Mouse (Mus musculus): ENCODE measurements at regions not wholly inside any gene's neighbourhood (a gene's known extent, or its start where the extent isn't known, plus 50 kb on each side); places are given as distances from the start of the nearest gene placed in this dataset.

DNA sequence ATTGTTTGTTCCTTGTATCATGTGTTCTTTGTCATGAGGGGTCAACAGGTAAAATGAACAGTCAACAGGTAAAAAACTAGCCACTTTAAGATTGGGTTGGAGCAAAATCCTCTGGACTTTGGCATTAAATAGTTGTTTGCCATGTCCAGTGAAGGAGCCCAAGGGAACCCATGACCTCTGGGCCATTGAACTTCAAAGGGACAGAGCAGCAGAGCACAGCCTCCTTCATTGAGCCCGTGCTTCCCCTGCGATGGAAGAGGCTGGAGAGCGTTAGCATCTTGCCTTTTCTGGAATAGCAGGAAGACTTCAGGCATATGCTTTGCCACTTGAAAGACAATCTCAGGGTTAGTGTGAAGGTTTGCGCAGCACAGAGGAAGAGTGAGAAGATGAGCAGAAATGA, 320.4 kb upstream of the Id2 start:
- WGBS: 71% methylated on average over 4 of the region's 4 CpGs
- no peak overlapping the region for H3K4me3 ChIP-seq
- H3K27me3 ChIP-seq: 0 out of 2 replicates have a peak, but pooled peaks cover 4% of the 10 kb centered on the region
- H3K27ac ChIP-seq: no peak overlapping the region
- no peaks in the 10 kb centered on the region for H3K36me3 ChIP-seq
- H3K9me3 ChIP-seq: no peaks in the 10 kb centered on the region; the same call in 1 of the 2 replicates
- H3K4me1 ChIP-seq: peaks cover 15% of the 10 kb centered on the region
- no peak overlapping the region for H3K4me2 ChIP-seq (replicated peaks)
- no peak overlapping the region for H3K9ac ChIP-seq
- ATAC-seq (ENCODE audit: low FRiP score, low read depth): no peak

- no peak overlapping the region for H3K9ac ChIP-seq
- no peak overlapping the region for H3K4me3 ChIP-seq
- H3K27me3 ChIP-seq: 0 out of 2 replicates have a peak, but pooled peaks cover 4% of the 10 kb centered on the region
- 79% methylated on average over 3 of the region's 3 CpGs for WGBS
- no peaks in the 10 kb centered on the region for H3K36me3 ChIP-seq
- H3K9me3 ChIP-seq: no peaks in the 10 kb centered on the region; the same call in 1 of the 2 replicates
- no peak overlapping the region for H3K27ac ChIP-seq
- ATAC-seq (ENCODE audit: low FRiP score, low read depth): no peak
- peaks cover 16% of the 10 kb centered on the region for H3K4me1 ChIP-seq
- H3K4me2 ChIP-seq (replicated peaks): no peak overlapping the region
These were observed 319.6 kb upstream of the Id2 start for GRCm38 (mm10) chr12:25416571-25416970.

GRCm38 (mm10) chr12:25415641-25416040, 318.7 kb upstream of the Id2 start:
- H3K9ac ChIP-seq: no peak overlapping the region
- no peak for ATAC-seq (ENCODE audit: low FRiP score, low read depth)
- peaks cover 16% of the 10 kb centered on the region for H3K4me1 ChIP-seq
- H3K4me3 ChIP-seq: no peak overlapping the region
- H3K9me3 ChIP-seq: no peaks in the 10 kb centered on the region; the same call in 1 of the 2 replicates
- 0 out of 2 replicates have a peak, but pooled peaks cover 4% of the 10 kb centered on the region for H3K27me3 ChIP-seq
- no peak overlapping the region for H3K4me2 ChIP-seq (replicated peaks)
- 44% methylated on average over 3 of the region's 3 CpGs for WGBS
- H3K27ac ChIP-seq: no peak overlapping the region
- no peaks in the 10 kb centered on the region for H3K36me3 ChIP-seq

GRCm38 (mm10) chr12:25415232-25415631, 318.3 kb upstream of the Id2 start:
- H3K36me3 ChIP-seq: no peaks in the 10 kb centered on the region
- no peak for ATAC-seq (ENCODE audit: low FRiP score, low read depth)
- no peak overlapping the region for H3K4me2 ChIP-seq (replicated peaks)
- H3K9ac ChIP-seq: no peak overlapping the region
- no peaks in the 10 kb centered on the region; the same call in 1 of the 2 replicates for H3K9me3 ChIP-seq
- H3K4me1 ChIP-seq: peaks cover 16% of the 10 kb centered on the region
- WGBS: 35% methylated on average over 2 of the region's 2 CpGs
- 0 out of 2 replicates have a peak, but pooled peaks cover 4% of the 10 kb centered on the region for H3K27me3 ChIP-seq
- no peak overlapping the region for H3K4me3 ChIP-seq
- no peak overlapping the region for H3K27ac ChIP-seq

GRCm38 (mm10) chr12:25407301-25407700, 310.4 kb upstream of the Id2 start:
- Histone ChIP-seq H3K4me3 (no peak overlapping the region), H3K9ac (no peak overlapping the region), H3K27ac (no peak overlapping the region), H3K4me1 (peaks cover 5% of the 10 kb centered on the region; the same call in 1 of the 2 replicates), H3K36me3 (no peaks in the 10 kb centered on the region), H3K9me3 (no peaks in the 10 kb centered on the region), H3K27me3 (no peaks in the 10 kb centered on the region), H3K4me2 (replicated peaks) (no peak overlapping the region)
- 97% methylated on average over 2 of the region's 2 CpGs for WGBS
- no peak for ATAC-seq (ENCODE audit: low FRiP score, low read depth)

- no peaks in the 10 kb centered on the region for H3K36me3 ChIP-seq
- H3K9me3 ChIP-seq: no peaks in the 10 kb centered on the region
- H3K9ac ChIP-seq: no peak overlapping the region
- no peak overlapping the region for H3K4me2 ChIP-seq (replicated peaks)
- no peak overlapping the region for H3K27ac ChIP-seq
- no peak overlapping the region for H3K4me3 ChIP-seq
- no peaks in the 10 kb centered on the region for H3K27me3 ChIP-seq
- 89% methylated on average over 5 of the region's 5 CpGs for WGBS
- no peaks in the 10 kb centered on the region for H3K4me1 ChIP-seq
- no peak for ATAC-seq (ENCODE audit: low FRiP score, low read depth)
These were observed 303.4 kb upstream of the Id2 start for GRCm38 (mm10) chr12:25400326-25400725.

DNA sequence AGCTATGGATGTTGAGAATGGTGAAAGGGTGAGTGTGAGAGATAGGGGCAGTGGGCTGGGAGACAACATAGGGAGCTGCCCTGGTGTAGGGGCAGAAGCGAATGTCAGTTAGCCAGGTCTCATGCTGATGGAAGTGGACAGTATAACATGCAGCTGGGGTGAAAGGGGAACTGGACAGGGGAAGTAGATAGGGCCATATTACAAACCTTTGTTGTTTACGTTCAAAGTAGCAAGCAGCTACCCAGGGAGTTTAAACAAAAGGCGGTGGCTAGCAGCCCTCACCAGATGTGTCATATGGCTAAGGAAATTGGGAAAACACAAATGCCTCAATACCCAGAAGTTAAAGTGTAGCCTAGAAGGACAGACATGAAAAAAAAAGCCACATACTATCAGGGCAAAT, 301.8 kb upstream of the Id2 start:
- no peaks in the 10 kb centered on the region for H3K36me3 ChIP-seq
- H3K4me1 ChIP-seq: no peaks in the 10 kb centered on the region
- ATAC-seq (ENCODE audit: low FRiP score, low read depth): no peak
- no peaks in the 10 kb centered on the region for H3K27me3 ChIP-seq
- no peaks in the 10 kb centered on the region for H3K9me3 ChIP-seq
- H3K27ac ChIP-seq: no peak overlapping the region
- no peak overlapping the region for H3K4me3 ChIP-seq
- H3K4me2 ChIP-seq (replicated peaks): no peak overlapping the region
- no peak overlapping the region for H3K9ac ChIP-seq
- WGBS: 83% methylated on average over 3 of the region's 3 CpGs

DNA sequence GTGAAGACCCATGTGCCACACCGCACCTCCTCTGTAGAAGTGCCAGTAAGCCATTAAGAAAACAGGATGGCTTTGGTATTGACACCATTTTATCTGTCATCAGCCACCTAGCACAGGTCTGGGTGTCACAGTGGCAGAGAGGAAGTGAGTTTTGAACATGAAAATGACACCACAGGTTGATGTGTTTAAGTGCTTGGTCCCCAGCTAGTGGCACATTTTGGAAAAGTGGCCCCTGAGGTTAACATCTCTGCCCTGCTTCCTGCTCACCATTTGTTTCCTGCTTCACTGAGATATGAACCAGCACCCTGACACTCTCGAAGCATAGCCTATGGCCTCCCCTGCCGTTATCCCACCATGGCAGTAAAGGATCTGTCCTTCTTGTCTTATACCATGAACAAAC, 297.4 kb upstream of the Id2 start:
- no peaks in the 10 kb centered on the region for H3K9me3 ChIP-seq
- ATAC-seq (ENCODE audit: low FRiP score, low read depth): no peak
- 92% methylated on average over 3 of the region's 3 CpGs for WGBS
- H3K27me3 ChIP-seq: no peaks in the 10 kb centered on the region
- H3K4me2 ChIP-seq (replicated peaks): no peak overlapping the region
- no peak overlapping the region for H3K27ac ChIP-seq
- H3K9ac ChIP-seq: no peak overlapping the region
- no peaks in the 10 kb centered on the region for H3K36me3 ChIP-seq
- no peaks in the 10 kb centered on the region for H3K4me1 ChIP-seq
- no peak overlapping the region for H3K4me3 ChIP-seq

DNA sequence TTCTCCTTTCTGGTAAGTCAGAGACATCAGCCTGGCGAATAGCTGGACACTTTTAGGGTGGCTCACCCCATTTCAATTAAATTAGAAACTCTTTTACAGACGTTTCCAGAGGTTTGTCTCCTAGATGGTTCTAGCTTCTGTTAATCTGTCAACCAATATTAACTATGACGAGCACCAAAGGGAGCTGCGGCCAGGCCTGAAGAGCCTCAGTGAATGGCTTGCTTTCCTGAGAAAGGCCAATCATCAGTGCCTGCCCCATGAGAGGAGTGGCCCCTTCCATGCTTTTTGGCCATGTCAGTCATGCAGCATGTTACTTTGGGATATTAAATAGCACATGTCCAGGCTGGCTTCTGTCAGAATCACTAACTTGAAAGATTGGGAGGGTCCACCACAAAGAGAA, 296.6 kb upstream of the Id2 start:
- 82% methylated on average over 4 of the region's 4 CpGs for WGBS
- Histone ChIP-seq H3K27ac (no peak overlapping the region), H3K36me3 (no peaks in the 10 kb centered on the region), H3K9me3 (no peaks in the 10 kb centered on the region), H3K4me1 (no peaks in the 10 kb centered on the region), H3K9ac (no peak overlapping the region), H3K27me3 (no peaks in the 10 kb centered on the region), H3K4me3 (no peak overlapping the region), H3K4me2 (replicated peaks) (no peak overlapping the region)
- ATAC-seq (ENCODE audit: low FRiP score, low read depth): no peak

DNA sequence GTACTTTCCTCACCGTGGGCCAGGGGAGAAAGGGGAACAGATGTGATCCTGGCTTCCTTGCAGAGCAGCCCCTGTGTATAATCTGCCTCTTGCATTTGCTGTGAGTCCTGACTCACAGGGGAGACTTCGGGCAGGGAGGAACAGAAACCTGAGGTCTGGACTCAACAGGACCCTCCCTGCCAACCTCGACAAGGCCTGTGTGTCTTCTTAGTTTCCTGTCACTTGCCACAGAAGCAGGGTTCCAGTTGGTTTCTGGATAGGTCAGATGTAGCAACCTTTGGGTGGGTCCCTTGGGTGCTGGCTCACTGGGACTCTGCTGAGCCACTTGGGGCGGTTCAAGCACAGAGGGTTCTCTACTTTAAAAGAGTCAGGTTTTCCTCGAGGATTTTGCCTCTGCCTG, 292.3 kb upstream of the Id2 start:
- Histone ChIP-seq H3K9me3 (no peaks in the 10 kb centered on the region), H3K9ac (no peak overlapping the region), H3K27ac (no peak overlapping the region), H3K27me3 (no peaks in the 10 kb centered on the region), H3K4me1 (no peaks in the 10 kb centered on the region), H3K4me2 (replicated peaks) (no peak overlapping the region), H3K36me3 (no peaks in the 10 kb centered on the region), H3K4me3 (no peak overlapping the region)
- no peak for ATAC-seq (ENCODE audit: low FRiP score, low read depth)
- 64% methylated on average over 5 of the region's 5 CpGs for WGBS

- Histone ChIP-seq H3K9me3 (no peaks in the 10 kb centered on the region), H3K9ac (no peak overlapping the region), H3K27me3 (no peaks in the 10 kb centered on the region), H3K27ac (no peak overlapping the region), H3K4me1 (no peaks in the 10 kb centered on the region), H3K4me3 (no peak overlapping the region), H3K36me3 (no peaks in the 10 kb centered on the region), H3K4me2 (replicated peaks) (no peak overlapping the region)
- no peak for ATAC-seq (ENCODE audit: low FRiP score, low read depth)
- 53% methylated on average over 5 of the region's 5 CpGs for WGBS
These were observed 290.9 kb upstream of the Id2 start for GRCm38 (mm10) chr12:25387791-25388280.

GRCm38 (mm10) chr12:25382961-25383360, 286.0 kb upstream of the Id2 start:
- no peak overlapping the region for H3K9ac ChIP-seq
- no peaks in the 10 kb centered on the region for H3K9me3 ChIP-seq
- ATAC-seq (ENCODE audit: low FRiP score, low read depth): no peak
- H3K4me3 ChIP-seq: no peak overlapping the region
- no peaks in the 10 kb centered on the region for H3K27me3 ChIP-seq
- WGBS: 67% methylated on average over 6 of the region's 6 CpGs
- 0 out of 2 replicates have a peak, but pooled peaks cover 3% of the 10 kb centered on the region for H3K4me1 ChIP-seq
- no peak overlapping the region for H3K27ac ChIP-seq
- no peaks in the 10 kb centered on the region for H3K36me3 ChIP-seq
- no peak overlapping the region for H3K4me2 ChIP-seq (replicated peaks)

DNA sequence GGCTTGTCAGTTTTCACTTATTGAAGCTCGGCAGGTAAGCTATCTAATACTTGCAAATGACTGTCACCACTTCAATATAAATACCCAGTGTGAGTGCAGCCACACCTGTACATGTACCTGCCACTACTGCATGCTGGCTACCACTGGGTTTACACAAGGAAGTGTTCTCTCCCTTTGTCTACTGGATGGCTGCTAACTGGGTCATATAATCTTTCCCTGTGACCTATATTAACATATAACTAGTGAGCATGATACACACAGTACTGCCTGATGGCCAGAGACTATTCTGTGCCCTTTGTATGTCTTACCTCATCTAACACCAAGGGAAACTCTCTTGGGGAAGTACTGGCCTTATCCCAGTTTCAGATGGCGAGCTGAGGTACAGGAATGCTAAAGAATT, 285.5 kb upstream of the Id2 start:
- no peaks in the 10 kb centered on the region for H3K36me3 ChIP-seq
- 0 out of 2 replicates have a peak, but pooled peaks cover 8% of the 10 kb centered on the region for H3K4me1 ChIP-seq
- no peak overlapping the region for H3K9ac ChIP-seq
- H3K27ac ChIP-seq: no peak overlapping the region
- no peaks in the 10 kb centered on the region for H3K27me3 ChIP-seq
- WGBS: 83% methylated on average over 2 of the region's 2 CpGs
- no peaks in the 10 kb centered on the region for H3K9me3 ChIP-seq
- no peak for ATAC-seq (ENCODE audit: low FRiP score, low read depth)
- no peak overlapping the region for H3K4me2 ChIP-seq (replicated peaks)
- no peak overlapping the region for H3K4me3 ChIP-seq
